Mouse (Mus musculus) MEL (cell line): Measurements from ENCODE around the gene Plekhm3. TPM values are rescaled to one million over a fixed set of nuclear protein-coding genes. Genes with fewer than 3 reads are reported as not detected.

ENCODE experiments used
- DNase-seq: peaks from one replicate; pipeline ENCODE4 v3.0.0; 2011; ENCODE audit warnings: low read depth, low spot score
- H3K27ac ChIP-seq: 2 replicates; pipeline ENCODE4 v1.5.1; 2012; ENCODE audit warnings: low read depth, mild to moderate bottlenecking, control low read depth, low read length, moderate library complexity; ENCODE audit not compliant: control insufficient read depth
- H3K27me3 ChIP-seq, 2 experiments: fragments of 150-350 bp in 1 of 2; sonication (generic) in 1 of 2; 2 replicates each; pipeline ENCODE4 v1.6.1; 2012; ENCODE audit warnings: low read length in 2 of 2, mild to moderate bottlenecking in 2 of 2, improper control_type of control experiment in 1 of 2, moderate library complexity in 1 of 2; ENCODE audit not compliant: insufficient read depth in 2 of 2, control insufficient read depth in 1 of 2
- H3K36me3 ChIP-seq, 2 experiments: 2 replicates each; pipeline ENCODE4 v1.6.1; 2012 to 2014; ENCODE audit warnings: low read length in 2 of 2, improper control_type of control experiment in 1 of 2, inconsistent platforms in 1 of 2, mild to moderate bottlenecking in 1 of 2; ENCODE audit not compliant: insufficient read depth in 2 of 2, control insufficient read depth in 1 of 2
- H3K4me1 ChIP-seq, 2 experiments: fragments of 150-350 bp in 1 of 2; sonication (generic) in 1 of 2; 2 replicates each; pipeline ENCODE4 v1.6.1; 2012; ENCODE audit warnings: low read length in 2 of 2, improper control_type of control experiment in 1 of 2, mild to moderate bottlenecking in 1 of 2; ENCODE audit not compliant: insufficient read depth in 2 of 2, control insufficient read depth in 1 of 2
- H3K4me3 ChIP-seq, 2 experiments: fragments of 150-350 bp in 1 of 2; sonication (generic) in 1 of 2; 2 replicates each; pipeline ENCODE4 v1.5.1; 2012; ENCODE audit warnings: low read depth in 2 of 2, low read length in 2 of 2, mild to moderate bottlenecking in 2 of 2, moderate library complexity in 2 of 2, control low read depth in 1 of 2, improper control_type of control experiment in 1 of 2; ENCODE audit not compliant: control insufficient read depth in 1 of 2, insufficient read depth in 1 of 2
- H3K79me2 ChIP-seq: 2 replicates; pipeline ENCODE4 v1.6.1; 2012; ENCODE audit warnings: mild to moderate bottlenecking, low read length, moderate library complexity; ENCODE audit not compliant: control insufficient read depth, poor library complexity, insufficient read depth
- H3K9ac ChIP-seq: 2 replicates; pipeline ENCODE4 v1.6.1; 2012; ENCODE audit warnings: low read depth, mild to moderate bottlenecking, control low read depth, low read length, moderate library complexity; ENCODE audit not compliant: control insufficient read depth, poor library complexity, severe bottlenecking
- H3K9me3 ChIP-seq: fragments of 150-350 bp; sonication (generic); replicated peaks from 2 replicates; pipeline ENCODE4 v1.6.1; 2012; ENCODE audit warnings: mild to moderate bottlenecking, low read length, improper control_type of control experiment, moderate library complexity; ENCODE audit not compliant: insufficient read depth
- CHD2 ChIP-seq: IDR thresholded peaks from 2 replicates; pipeline ENCODE4 v1.6.1; 2011; ENCODE audit warnings: low read length, improper control_type of control experiment
- E2F4 ChIP-seq: IDR thresholded peaks from 2 replicates; pipeline ENCODE4 v1.6.1; 2011; ENCODE audit warnings: low read depth, low read length, improper control_type of control experiment, borderline replicate concordance
- GABPA ChIP-seq: IDR thresholded peaks from 2 replicates; pipeline ENCODE4 v1.6.1; 2012; ENCODE audit warnings: low read depth, mild to moderate bottlenecking, inconsistent platforms, low read length, improper control_type of control experiment, moderate library complexity
- GATA1 ChIP-seq: IDR thresholded peaks from 2 replicates; pipeline ENCODE4 v1.6.1; 2011; ENCODE audit warnings: low read depth, low read length, improper control_type of control experiment
- JUND ChIP-seq: IDR thresholded peaks from 2 replicates; pipeline ENCODE4 v1.6.1; 2011; ENCODE audit warnings: low read depth, mild to moderate bottlenecking, improper control_type of control experiment, low read length
- KAT2A ChIP-seq: conservative IDR thresholded peaks from 2 replicates; pipeline ENCODE4 v1.6.1; 2012; ENCODE audit warnings: low read depth, low read length, improper control_type of control experiment, inconsistent platforms
- MAX ChIP-seq: IDR thresholded peaks from 2 replicates; pipeline ENCODE4 v1.6.1; 2011; ENCODE audit warnings: low read length, improper control_type of control experiment
- MAZ ChIP-seq: IDR thresholded peaks from 2 replicates; pipeline ENCODE4 v1.6.1; 2012; ENCODE audit warnings: low read depth, mild to moderate bottlenecking, inconsistent platforms, low read length, improper control_type of control experiment
- MYB ChIP-seq: IDR thresholded peaks from 2 replicates; pipeline ENCODE4 v1.6.1; 2011; ENCODE audit warnings: mild to moderate bottlenecking, low read depth, low read length, improper control_type of control experiment
- POLR2AphosphoS2 ChIP-seq: IDR thresholded peaks from 2 replicates; pipeline ENCODE4 v1.6.1; 2011; ENCODE audit warnings: low read length, improper control_type of control experiment
- TAL1 ChIP-seq: IDR thresholded peaks from 2 replicates; pipeline ENCODE4 v1.6.1; 2012; ENCODE audit warnings: mild to moderate bottlenecking, inconsistent platforms, low read length, moderate library complexity, mixed read lengths
- TBP ChIP-seq: IDR thresholded peaks from 2 replicates; pipeline ENCODE4 v1.8.0; 2011; ENCODE audit warnings: low read depth, low read length, improper control_type of control experiment
- ZC3H11A ChIP-seq: IDR thresholded peaks from 2 replicates; pipeline ENCODE4 v1.6.1; 2012; ENCODE audit warnings: low read depth, mild to moderate bottlenecking, inconsistent platforms, low read length, improper control_type of control experiment
- ZNF384 ChIP-seq: IDR thresholded peaks from 2 replicates; pipeline ENCODE4 v1.6.1; 2012; ENCODE audit warnings: low read depth, mild to moderate bottlenecking, inconsistent platforms, low read length, improper control_type of control experiment
- polyA plus RNA-seq, 2 experiments: library from polyadenylated mRNA; stranded (reverse) in 1 of 2; unstranded in 1 of 2; fragments of >175 nt in 1 of 2; fragments of >200 nt in 1 of 2; gene quantifications; 2 replicates each; pipeline versions ENCODE4 v1.2.1 to v1.2.4; 2012; ENCODE audit warnings: low replicate concordance in 2 of 2, low read depth in 1 of 2; ENCODE audit not compliant: insufficient read length in 2 of 2, insufficient read depth in 1 of 2, missing spikeins in 1 of 2
- total RNA-seq: library from RNA; depleted of rRNA; stranded (reverse); fragments of 300-350 nt; gene quantifications from 2 replicates; pipeline ENCODE4 v1.2.3, GENCODE M21; 2012

Gene Plekhm3
- total and polyA plus RNA-seq, 3 experiments, result 1.8 to 2.0 TPM; not detected in 1

DNA sequence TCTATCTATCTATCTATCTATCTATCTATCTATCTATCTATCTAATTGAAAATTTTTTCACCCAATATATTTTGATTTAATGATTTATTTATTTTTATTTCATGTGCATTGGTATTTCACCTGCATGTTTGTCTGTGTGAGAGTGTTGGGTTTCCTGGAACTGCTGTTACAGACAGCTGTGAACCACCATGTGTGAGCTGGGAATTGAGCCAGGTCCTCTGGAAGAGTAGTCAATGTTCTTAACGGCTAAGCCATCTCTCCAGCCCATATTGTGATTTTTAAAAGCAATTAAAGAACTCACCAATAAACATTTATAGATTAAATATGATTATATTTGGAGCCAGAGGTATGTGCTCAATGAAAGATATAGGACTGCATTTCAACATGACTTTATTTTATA, 148.9 kb downstream of the Plekhm3 start:
- peaks cover 0 to 14% of the 10 kb centered on the region in 2 experiments; a peak in 2 of 4 replicates for H3K36me3 ChIP-seq
- no peaks in the 10 kb centered on the region for H3K27me3 ChIP-seq
- H3K4me1 ChIP-seq, result peaks cover 0 to 8% of the 10 kb centered on the region in 2 experiments; a peak in 3 of 4 replicates
- no peak overlapping the region for H3K4me3 ChIP-seq
- no peak for DNase-seq
- H3K79me2 ChIP-seq, result no peaks in the 10 kb centered on the region
- TF ChIP-seq TBP (no peak), E2F4 (no peak), GATA1 (no peak), MAX (no peak), MAZ (no peak), CHD2 (no peak), POLR2AphosphoS2 (no peak), TAL1 (no peak), ZNF384 (no peak), GABPA (no peak)
- H3K27ac ChIP-seq, result no peak overlapping the region
- H3K9ac ChIP-seq, result no peak overlapping the region
- H3K9me3 ChIP-seq, result no peaks in the 10 kb centered on the region

DNA sequence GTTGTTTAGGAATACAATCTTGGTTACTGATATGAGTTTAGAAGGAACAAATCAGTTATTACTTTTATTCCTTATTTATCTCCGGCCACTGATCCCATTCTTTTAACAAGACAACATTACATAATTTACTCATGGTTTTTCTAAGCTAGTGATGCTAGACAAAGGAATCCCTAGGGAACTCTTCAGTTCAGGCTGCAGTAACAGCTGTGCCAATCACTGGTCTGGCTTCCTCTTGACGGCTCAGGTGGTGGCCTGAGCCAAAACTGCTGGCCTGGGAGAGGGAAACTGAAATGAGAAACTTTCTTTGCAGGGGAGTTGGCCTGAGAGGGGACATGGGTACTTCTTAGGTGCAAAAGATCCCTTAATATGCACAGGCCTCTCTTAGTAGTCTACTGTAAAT, 151.4 kb downstream of the Plekhm3 start:
- Histone ChIP-seq H3K4me1 (no peaks in the 10 kb centered on the region), H3K9me3 (no peaks in the 10 kb centered on the region), H3K79me2 (no peaks in the 10 kb centered on the region), H3K27me3 (no peaks in the 10 kb centered on the region), H3K27ac (no peak overlapping the region), H3K36me3 (no peaks in the 10 kb centered on the region), H3K9ac (no peak overlapping the region), H3K4me3 (no peak overlapping the region)
- no peak for DNase-seq
- no peak for TF ChIP-seq TBP
- TF ChIP-seq KAT2A, result no peak
- no peak for TF ChIP-seq JUND

DNA sequence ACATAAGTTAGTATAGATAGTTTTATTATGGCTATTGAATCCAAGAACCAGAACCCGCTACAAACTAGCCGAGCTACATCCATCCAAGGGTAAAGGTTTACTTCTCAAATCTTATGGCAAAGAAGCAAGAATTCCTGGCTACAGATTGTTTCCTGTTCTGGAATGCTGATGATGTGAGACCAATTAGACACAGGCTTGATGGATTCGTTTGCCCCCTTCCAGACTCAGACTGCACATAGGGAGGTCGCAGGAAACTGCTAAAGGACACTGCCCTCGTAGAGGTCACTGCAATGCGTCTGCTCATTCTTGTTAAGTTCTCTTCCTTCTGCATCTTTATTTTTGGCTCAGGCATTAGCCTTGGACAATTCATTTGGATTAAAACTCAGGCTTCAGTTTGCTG, 154.0 kb downstream of the Plekhm3 start:
- H3K27me3 ChIP-seq, result no peaks in the 10 kb centered on the region
- H3K27ac ChIP-seq, result no peak overlapping the region
- peaks cover 0 to 5% of the 10 kb centered on the region in 2 experiments; a peak in 3 of 4 replicates for H3K4me1 ChIP-seq
- peaks cover 0 to 5% of the 10 kb centered on the region in 2 experiments; a peak in 2 of 4 replicates for H3K36me3 ChIP-seq
- DNase-seq, result no peak
- no peaks in the 10 kb centered on the region for H3K9me3 ChIP-seq
- no peak overlapping the region for H3K9ac ChIP-seq
- TF ChIP-seq MYB (no peak), ZC3H11A (no peak), MAX (no peak)
- H3K79me2 ChIP-seq, result no peaks in the 10 kb centered on the region
- no peak overlapping the region for H3K4me3 ChIP-seq
